Mouse (Mus musculus) heart, postnatal 10 days (tissue): ENCODE measurements around the gene Grin3b. TPM values are rescaled to one million over a fixed set of nuclear protein-coding genes. Genes with fewer than 3 reads are reported as not detected.

Experiments
- DNase-seq, 2 experiments: peaks; one replicate each; pipeline ENCODE4 v3.0.0; 2021
- intact Hi-C: fragments of 180-260 bp; cut with DNase I; formaldehyde crosslinking; loops from one replicate; pipeline ENCODE4 v1.15.1; 2025
- total RNA-seq, 2 experiments: library from RNA; stranded (reverse); gene quantifications; 2 replicates each; pipeline ENCODE4 v1.2.3; 2021

Grin3b gene
- total RNA-seq, 2 experiments from 2014 or later: not detected

DNA sequence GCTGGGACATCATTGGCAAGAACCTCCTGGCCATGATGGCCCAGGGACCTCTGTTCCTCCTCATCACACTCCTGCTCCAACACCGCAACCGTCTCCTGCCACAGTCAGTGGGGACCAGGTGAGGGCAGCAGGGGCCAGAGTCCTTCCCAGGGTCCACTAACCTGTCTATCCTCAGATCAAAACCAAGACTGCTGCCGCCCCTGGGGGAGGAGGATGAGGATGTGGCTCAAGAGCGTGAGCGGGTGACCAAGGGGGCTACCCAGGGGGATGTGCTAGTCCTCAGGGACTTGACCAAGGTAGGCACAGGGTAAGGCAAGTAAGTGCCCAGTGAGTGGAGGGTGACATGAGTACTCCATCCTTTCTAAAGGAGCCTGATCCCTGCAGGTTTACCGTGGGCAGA is 41.2 kb downstream of the Grin3b start:
- intact Hi-C loops: no loop called here
- DNase-seq: no peak

GRCm38 (mm10) chr10:80013609-80014008 is 43.1 kb downstream of the Grin3b start:
- intact Hi-C loops: no loop called here
- DNase-seq: no peak

DNA sequence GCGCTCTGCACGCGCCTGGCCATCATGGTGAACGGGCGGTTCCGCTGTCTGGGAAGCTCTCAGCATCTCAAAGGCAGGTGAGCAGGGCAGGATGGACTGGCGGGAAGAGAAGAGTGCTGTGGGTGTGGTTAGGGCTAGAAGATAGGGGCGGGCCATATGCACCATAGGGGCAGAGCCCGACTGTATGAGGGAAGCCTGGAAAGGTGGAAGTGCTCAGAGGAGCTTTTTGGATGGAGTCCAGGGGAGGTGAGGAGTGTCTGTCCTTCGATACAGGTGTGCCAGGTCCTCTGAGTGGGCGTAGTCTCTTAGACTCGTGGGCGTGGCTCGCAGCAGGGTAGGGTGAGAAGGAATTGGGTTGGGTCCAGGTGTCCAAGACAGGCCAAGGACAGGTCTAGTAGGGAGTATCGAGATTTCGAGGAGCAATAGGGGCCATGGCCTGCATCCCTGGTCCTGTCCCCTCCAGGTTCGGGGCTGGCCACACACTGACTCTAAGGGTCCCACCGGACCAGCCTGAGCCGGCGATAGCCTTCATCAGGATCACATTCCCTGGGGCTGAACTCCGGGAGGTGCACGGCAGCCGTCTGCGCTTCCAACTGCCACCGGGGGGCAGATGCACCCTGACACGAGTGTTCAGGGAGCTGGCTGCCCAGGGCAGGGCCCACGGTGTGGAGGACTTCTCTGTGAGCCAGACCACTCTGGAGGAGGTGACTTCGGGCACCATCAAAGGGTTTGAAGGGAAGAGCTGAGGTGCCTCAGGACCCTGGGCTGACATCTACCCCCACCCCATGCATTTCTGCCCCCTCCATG is 44.2 kb downstream of the Grin3b start:
- intact Hi-C loops: no loop called here
- DNase-seq: no peak

GRCm38 (mm10) chr10:80015583-80015982 is 45.1 kb downstream of the Grin3b start:
- intact Hi-C loops: no loop called here
- no peak for DNase-seq

GRCm38 (mm10) chr10:80016511-80016910 is 46.0 kb downstream of the Grin3b start, which contains the start of gene Arhgap45:
Arhgap45 (plus strand) TSS chr10:80016653.
- DNase-seq: peak in 1 of 2 experiments; percentile 52
- intact Hi-C loops: no loop called here

DNA sequence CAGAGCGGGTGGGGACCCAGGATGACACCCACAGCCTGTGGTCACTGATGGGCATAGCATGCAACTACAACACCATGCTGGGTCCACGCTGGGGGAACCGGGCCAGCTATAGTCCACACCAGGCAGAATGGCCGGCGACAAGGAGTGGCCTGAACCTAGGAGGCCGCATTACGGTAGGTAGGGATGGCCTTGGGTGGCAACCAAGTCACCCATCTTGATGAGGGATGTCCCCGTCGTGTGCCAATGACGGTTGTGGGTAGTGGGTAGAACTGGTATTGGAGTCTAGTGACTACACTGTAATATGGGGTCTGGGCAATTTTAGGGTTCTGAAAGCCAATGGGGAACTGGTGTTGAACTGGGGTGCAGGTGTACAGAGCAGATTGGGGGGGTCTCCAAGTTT is 46.4 kb downstream of the Grin3b start:
- intact Hi-C loops: no loop called here
- no peak for DNase-seq

DNA sequence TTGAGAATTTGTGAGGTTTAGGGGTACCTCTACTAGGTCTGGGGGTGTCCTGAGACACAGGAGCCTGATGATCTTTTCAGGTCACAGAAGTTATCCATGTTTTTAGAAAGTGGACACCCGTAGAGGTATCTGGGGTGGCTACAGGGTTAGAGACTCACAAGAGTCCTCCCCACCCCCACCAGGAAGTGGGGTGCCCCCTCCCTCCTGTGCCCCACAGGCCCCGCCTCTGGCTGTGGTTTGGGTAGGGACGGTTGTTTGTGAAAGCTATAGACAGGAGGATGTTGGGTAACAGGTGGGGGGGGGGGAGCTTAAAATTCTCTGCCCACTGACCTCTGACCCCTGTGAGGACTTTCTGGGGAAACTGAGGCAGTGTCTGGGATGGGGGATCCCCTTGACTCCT is 46.8 kb downstream of the Grin3b start:
- peak in 1 of 2 experiments; percentile 58 for DNase-seq
- intact Hi-C loops: no loop called here

DNA sequence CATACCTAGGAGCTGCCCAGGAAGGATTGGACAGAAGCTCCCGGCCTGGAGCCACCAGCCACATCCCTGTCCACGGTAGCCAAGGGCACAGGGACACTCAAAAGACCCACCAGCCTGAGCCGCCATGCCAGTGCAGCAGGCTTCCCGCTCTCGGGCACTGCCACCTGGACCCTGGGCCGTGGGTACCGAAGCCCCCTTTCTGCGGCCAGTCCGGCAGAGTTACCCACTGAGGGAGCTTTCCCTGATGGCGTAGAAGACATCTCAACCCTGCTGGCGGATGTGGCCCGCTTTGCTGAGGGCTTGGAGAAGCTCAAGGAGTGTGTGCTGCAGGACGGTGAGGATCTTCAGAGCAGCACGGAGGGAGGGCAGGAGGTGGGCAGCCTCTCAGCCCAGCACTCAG is 47.3 kb downstream of the Grin3b start:
- no peak for DNase-seq
- intact Hi-C loops: no loop called here

DNA sequence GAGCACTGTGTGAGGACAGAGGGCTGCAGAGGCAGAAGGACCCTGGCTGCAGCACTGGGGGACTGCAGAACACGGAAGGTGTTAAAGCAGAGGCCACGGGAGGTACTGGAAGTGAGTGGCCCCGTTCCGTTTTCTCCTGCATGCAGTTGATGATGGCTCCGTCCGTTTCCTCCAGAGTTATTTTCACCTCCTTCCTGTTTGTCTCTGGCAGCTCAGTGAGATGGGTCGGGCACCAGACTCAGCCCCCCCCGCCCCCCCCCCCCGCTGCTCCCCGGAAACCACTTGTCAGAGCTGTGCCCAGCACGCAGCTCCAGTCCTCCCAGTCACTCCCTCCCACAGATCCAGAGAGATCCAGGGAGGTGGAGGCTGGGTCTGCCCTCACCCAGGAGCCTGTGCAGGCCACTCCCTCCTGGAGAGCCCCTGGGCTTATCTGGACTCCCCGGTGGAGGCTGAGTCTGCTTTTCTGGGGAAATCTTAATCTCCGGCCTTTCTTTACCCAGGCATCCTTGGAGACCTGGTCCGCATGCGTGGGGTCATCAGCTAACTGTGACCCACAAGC is 48.3 kb downstream of the Grin3b start:
- intact Hi-C loops: no loop called here

DNA sequence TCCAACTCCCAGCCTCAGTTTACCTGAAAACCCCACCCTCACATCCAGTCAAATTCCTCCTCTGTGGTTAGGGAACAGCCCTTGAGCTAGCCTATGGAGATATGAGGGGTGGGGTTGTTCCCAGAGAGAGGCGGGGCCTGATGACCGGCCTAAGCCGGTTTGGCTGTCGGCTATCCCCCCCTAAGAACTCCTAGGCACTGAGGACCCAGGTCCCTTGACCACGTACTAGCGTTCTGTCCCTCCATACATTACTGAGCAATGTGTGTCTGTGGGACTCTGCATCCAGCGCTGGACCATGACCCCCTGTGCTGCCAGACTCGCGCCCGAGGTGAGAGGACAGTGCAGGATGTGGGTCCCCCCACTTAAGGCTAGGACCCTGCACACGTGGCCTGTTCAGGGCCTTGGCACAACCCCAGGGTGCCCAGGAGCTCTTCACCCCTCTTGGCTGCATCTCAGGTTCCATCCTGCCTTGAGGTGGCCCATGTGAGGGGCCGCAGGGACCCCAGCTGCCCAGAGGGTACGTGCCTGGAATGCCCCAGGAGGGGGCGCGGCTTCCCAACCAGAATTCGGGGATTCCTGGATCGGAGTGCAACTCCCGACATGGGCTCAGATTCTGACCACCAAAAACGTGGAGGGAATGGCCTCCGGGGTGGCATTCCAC is 49.1 kb downstream of the Grin3b start:
- intact Hi-C loops: no loop called here
- peak; percentile 44 to 49 for DNase-seq

More for the DNA sequence above, 48.3 kb downstream of the Grin3b start:
- DNase-seq: peak; percentile 52 to 55

DNA sequence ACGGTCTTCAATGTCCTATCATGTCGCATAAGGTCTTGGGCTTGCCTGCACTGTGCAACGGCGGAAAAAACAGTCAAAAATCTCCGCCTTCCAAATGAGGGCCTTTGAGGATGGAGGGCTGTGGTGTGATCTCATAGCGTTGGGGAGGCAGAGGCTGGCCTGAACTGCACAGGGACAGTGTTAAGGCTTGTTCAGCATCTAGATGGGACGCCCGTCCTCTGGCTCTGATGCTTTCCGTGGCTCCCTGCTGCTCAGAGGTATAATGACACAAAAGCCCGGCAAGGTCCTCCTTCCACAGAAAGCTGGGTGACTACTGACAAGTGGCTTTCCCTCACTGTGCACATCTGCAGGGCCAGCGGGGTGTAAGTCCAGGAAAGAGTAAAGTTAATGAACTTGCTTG is 49.7 kb downstream of the Grin3b start:
- intact Hi-C loops: no loop called here
- no peak for DNase-seq

- no peak for DNase-seq
- intact Hi-C loops: no loop called here
These were observed 50.2 kb downstream of the Grin3b start for GRCm38 (mm10) chr10:80020603-80021319.

DNA sequence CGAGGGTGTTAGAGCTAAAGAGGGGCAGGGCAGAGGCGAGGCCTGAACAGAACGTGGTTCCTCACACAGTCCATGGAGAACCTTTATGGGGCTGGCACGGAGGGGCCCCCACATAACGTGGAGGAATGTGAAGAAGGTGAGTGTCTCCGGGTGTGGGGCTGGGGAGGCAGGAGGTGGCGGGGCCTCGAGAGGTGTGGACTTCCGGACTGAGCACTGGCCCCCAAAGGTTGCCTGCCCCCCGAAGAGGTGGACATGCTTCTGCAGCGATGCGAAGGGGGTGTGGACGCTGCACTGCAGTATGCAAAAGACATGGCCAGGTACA is 50.8 kb downstream of the Grin3b start:
- intact Hi-C loops: no loop called here
- DNase-seq: no peak

- intact Hi-C loops: no loop called here
- DNase-seq: no peak
These were observed 51.6 kb downstream of the Grin3b start for GRCm38 (mm10) chr10:80022164-80022563.

DNA sequence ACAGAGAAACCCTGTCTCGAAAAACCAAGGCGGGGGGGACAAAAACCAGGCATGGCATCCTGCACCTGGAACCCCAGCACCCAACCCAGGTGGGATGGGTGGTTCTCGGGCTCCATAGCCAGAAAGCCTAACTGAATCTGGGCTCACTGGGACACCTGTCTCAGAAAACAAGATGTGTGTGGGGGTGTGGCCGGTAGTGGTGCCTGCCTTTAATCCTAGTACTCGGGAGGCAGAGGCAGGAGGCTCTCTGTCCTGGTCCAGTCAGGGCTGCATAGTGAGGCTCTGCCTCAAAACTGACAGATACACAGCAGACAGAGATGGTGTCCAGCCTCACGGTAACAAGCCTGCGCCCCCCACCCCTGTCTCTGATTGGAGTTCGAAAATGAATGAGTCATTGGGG is 52.3 kb downstream of the Grin3b start:
- no peak for DNase-seq
- intact Hi-C loops: no loop called here

DNA sequence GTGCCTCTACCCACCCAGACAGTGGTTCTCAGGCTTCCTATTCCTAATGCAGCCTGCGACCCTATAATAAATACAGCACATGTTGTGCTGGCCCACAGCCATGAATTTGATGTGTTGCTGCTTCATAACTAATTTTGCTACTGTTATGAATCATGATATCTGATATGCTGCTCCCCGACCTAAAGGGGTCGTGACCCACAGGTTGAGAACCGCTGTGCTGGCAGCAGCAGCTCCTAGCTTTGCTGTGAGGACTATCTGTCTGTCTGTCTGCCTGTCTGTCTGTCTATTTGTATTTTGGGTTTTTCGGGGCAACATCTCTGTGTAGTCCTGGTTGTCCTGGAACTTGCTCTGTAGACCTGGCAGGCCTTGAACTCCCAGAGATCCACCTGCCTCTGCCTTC is 53.2 kb downstream of the Grin3b start:
- no peak for DNase-seq
- intact Hi-C loops: no loop called here

- intact Hi-C loops: no loop called here
- DNase-seq: no peak
These were observed 53.9 kb downstream of the Grin3b start for GRCm38 (mm10) chr10:80024229-80025043.

DNA sequence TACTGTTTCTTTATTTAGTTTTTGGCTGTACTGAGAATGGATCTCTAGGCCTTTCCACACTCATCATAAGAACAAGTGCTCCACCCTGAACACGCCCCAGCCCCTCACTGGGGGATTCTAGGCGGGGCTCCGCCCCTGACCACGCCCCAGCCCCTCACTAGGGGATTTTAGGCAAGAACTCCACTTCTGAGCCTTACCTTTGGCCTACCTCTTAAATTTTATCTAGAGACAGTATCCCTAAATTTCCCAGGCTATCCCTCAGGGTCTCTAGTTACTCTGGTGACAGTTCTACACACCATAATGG is 54.5 kb downstream of the Grin3b start:
- intact Hi-C loops: no loop called here
- DNase-seq: no peak

DNA sequence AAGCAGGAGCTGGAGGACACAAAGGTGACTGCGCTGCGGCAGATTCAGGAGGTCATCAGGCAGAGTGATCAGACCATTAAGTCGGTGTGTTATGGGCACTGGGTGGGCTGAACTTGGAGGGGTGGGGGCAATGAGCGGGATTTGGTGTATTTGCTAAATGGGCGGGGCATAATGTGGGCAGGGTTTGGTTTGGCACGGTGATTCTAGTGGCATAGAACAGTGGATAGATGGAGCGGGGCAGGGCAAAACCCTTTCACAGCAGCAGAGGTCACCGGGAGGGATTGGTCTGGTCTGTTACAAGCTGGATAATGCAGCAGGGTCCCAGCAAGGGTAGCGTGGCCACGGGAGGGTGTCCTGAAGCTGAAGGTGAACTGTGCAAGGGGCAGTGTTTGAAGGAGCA is 54.9 kb downstream of the Grin3b start:
- DNase-seq: no peak
- intact Hi-C loops: no loop called here

- intact Hi-C loops: no loop called here
- no peak for DNase-seq
These were observed 55.4 kb downstream of the Grin3b start for GRCm38 (mm10) chr10:80025889-80026288.
